Mouse (Mus musculus): Measurements from ENCODE around the gene Rapgef5. TPM values are rescaled to one million over a fixed set of nuclear protein-coding genes. Genes with fewer than 3 reads are reported as not detected.

The Rapgef5 gene
- polyA plus RNA-seq (2021): 2.1 TPM

GRCm38 (mm10) chr12:117516179-117516578 is at the start of gene Rapgef5:
Rapgef5 (plus strand) TSS chr12:117516479.
- no peaks in the 10 kb centered on the region for H3K27me3 ChIP-seq
- ChIA-PET POLR2A (no interaction called here), CTCF (no interaction called here)
- TF ChIP-seq CTCF (IDR thresholded peaks at IDR 0.05): no peak
- in situ Hi-C loops (cut with MboI; ENCODE audit: low pct_unique_long_range_greater_than_20kb): no loop called here
- ATAC-seq: no peak
- no peak for DNase-seq (ENCODE audit: low read depth, low spot score)

- DNase-seq (ENCODE audit: low read depth, low spot score) (no peak), ATAC-seq (peak; percentile 57)
- ChIA-PET POLR2A (no interaction called here), CTCF (interaction anchor here (1.0 kb wide), 1 partner anchor 10 kb away, joined by 3 read pairs; no protein-coding TSS in a partner anchor)
- in situ Hi-C loops (cut with MboI; ENCODE audit: low pct_unique_long_range_greater_than_20kb): no loop called here
- no peaks in the 10 kb centered on the region for H3K27me3 ChIP-seq
- no peak for TF ChIP-seq CTCF (IDR thresholded peaks at IDR 0.05)
Observed at GRCm38 (mm10) chr12:117468329-117468728, 48.0 kb upstream of the Rapgef5 start.

DNA sequence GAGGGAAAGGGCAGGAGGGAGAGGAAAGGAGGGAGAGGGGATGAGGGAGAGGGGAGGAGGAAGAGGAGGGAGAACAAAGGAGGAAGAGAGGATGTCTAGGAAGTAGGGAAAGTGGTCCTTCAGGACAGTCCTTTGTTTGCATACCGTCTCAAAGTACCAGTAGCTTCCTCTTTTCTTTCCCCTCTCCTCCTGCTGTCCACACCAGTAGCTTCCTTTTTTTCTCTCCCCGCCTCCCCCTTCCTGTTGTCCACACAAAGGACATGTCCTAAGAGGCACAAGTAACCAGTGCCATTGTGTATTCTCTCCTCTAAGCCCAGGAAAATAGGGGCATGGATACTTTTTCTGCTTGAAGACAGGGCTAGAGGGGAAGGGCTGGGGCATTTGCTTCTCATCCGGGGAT is 37.3 kb upstream of the Rapgef5 start:
- DNase-seq (ENCODE audit: low read depth, low spot score): no peak
- ATAC-seq: no peak
- no peaks in the 10 kb centered on the region for H3K27me3 ChIP-seq
- CTCF ChIA-PET: interaction anchor here (1.1 kb wide), 1 partner anchor 11 kb away, joined by 3 read pairs; no protein-coding TSS in a partner anchor
- POLR2A ChIA-PET: no interaction called here
- in situ Hi-C loops (cut with MboI; ENCODE audit: low pct_unique_long_range_greater_than_20kb): no loop called here
- no peak for TF ChIP-seq CTCF (IDR thresholded peaks at IDR 0.05)

DNA sequence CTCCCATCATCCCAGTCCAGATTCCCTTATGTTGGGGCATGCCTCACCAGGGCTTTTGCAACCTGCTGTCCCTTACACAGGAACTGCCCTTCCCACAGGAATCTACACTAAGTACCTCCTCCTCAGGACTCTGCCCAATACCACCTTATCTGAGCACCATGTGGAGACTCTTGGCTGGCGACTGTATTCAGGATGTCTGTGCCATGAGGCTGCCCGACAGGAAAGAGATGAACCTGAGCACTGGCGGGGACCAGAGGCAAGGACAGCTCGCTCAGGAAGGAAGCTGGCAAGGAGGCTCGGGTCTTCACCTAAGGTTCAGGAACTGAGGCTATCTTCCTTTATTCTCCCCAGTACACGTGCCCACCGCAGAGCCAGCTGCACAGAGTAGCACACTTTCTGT is 36.6 kb upstream of the Rapgef5 start:
- CTCF ChIA-PET: no interaction called here
- no peak for ATAC-seq

GRCm38 (mm10) chr12:117480958-117481357 is 35.3 kb upstream of the Rapgef5 start:
- CTCF ChIA-PET: no interaction called here

More for the DNA sequence above, 36.6 kb upstream of the Rapgef5 start:
- in situ Hi-C loops (cut with MboI; ENCODE audit: low pct_unique_long_range_greater_than_20kb): no loop called here
- POLR2A ChIA-PET: no interaction called here
- no peaks in the 10 kb centered on the region for H3K27me3 ChIP-seq
- no peak for DNase-seq (ENCODE audit: low read depth, low spot score)
- no peak for TF ChIP-seq CTCF (IDR thresholded peaks at IDR 0.05)

DNA sequence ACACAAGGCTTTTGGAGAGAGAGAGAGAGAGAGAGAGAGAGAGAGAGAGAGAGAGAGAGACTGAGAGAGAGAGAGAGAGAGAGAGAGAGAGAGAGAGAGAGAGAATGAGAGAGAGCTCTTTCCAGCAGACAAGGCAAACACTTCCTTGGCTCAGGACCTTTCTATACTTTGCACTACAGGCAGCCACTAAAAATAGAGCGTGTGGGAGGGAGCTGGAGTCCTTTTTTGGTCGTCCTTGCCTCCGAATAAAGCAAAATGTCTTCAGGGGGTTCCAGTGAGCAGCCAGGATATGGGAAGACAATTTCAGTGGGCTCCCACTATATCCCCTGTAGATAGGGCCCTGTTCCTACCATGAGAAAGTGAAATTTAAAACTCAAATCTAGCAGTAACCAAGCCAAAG is 33.6 kb upstream of the Rapgef5 start:
- POLR2A ChIA-PET: no interaction called here
- H3K27me3 ChIP-seq: no peaks in the 10 kb centered on the region
- TF ChIP-seq CTCF (IDR thresholded peaks at IDR 0.05): no peak
- in situ Hi-C loops (cut with MboI; ENCODE audit: low pct_unique_long_range_greater_than_20kb): no loop called here
- CTCF ChIA-PET: no interaction called here
- DNase-seq (ENCODE audit: low read depth, low spot score) (no peak), ATAC-seq (no peak)

More at GRCm38 (mm10) chr12:117480958-117481357, 35.3 kb upstream of the Rapgef5 start:
- ATAC-seq: peak; percentile 92
- POLR2A ChIA-PET: interaction anchor here (0.6 kb wide), 1 partner anchor 11 kb away, joined by 3 read pairs; no protein-coding TSS in a partner anchor
- in situ Hi-C loops (cut with MboI; ENCODE audit: low pct_unique_long_range_greater_than_20kb): no loop called here
- no peaks in the 10 kb centered on the region for H3K27me3 ChIP-seq
- no peak for DNase-seq (ENCODE audit: low read depth, low spot score)
- no peak for TF ChIP-seq CTCF (IDR thresholded peaks at IDR 0.05)

GRCm38 (mm10) chr12:117486118-117487057 is 29.9 kb upstream of the Rapgef5 start:
- POLR2A ChIA-PET: no interaction called here
- in situ Hi-C loops (cut with MboI; ENCODE audit: low pct_unique_long_range_greater_than_20kb): loop anchor here (5.0 kb wide), 1 partner anchor 54 kb away; no protein-coding TSS in a partner anchor
- peak; percentile 78 for ATAC-seq
- no peak for TF ChIP-seq CTCF (IDR thresholded peaks at IDR 0.05)
- H3K27me3 ChIP-seq: no peaks in the 10 kb centered on the region
- peak; percentile 49 for DNase-seq (ENCODE audit: low read depth, low spot score)
- CTCF ChIA-PET: interaction anchor here (1.4 kb wide), 1 partner anchor 98 kb away, joined by 3 read pairs; no protein-coding TSS in a partner anchor

DNA sequence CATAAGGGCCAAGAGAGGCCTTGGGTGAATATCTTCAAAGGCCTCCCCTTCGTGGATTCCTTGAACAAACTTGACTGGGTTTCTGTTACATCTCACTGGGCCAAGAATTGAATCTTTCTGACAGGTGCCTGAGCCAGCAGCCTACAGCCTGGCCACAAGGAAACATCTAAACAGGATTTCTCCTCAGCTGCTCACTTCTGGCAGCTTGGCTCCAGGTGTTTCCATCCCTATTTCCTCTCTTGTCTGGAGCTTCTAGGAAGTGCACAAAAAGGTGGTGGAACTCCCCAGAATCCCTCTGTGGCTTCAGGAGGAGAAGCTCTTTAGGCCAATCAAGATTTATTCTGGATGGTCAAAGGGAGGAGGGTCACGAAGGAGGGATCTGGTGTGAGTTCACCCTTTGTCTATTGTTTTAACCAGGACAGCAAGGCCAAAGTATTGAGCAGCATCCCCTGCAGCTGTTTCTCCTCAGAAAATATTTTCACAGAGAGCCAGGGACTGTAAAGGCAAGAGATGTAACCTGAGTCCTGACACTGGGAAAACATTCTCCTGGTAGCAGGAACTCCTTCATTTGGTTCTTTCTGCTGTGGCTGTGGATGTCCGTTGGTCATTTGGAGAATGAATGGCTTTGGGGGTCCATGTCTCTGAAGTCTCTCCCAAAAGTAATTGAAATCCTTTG is 19.6 kb upstream of the Rapgef5 start:
- no peaks in the 10 kb centered on the region for H3K27me3 ChIP-seq
- no peak for TF ChIP-seq CTCF (IDR thresholded peaks at IDR 0.05)
- ATAC-seq (no peak), DNase-seq (ENCODE audit: low read depth, low spot score) (no peak)
- CTCF ChIA-PET: no interaction called here
- POLR2A ChIA-PET: no interaction called here
- in situ Hi-C loops (cut with MboI; ENCODE audit: low pct_unique_long_range_greater_than_20kb): no loop called here

DNA sequence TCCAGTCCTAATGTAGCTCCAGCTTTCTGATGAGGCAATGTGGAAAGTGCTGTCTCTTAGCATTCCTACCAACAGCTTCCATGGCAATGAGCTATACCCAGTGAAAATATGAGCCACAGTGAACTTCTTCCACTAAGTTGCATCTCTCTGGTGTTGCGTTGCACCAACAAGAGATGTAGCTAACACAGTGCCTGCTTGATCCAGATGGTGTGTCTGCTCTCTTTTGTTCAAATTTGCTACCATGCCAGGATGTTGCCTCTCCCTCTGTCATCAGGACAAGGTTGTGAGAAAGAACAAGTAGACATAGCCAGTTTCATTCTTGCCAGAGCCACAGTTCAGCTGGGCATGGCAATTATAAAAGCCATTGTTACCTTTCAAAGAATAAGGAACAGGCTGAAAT is 18.9 kb upstream of the Rapgef5 start:
- H3K27me3 ChIP-seq: no peaks in the 10 kb centered on the region
- CTCF ChIA-PET: no interaction called here
- in situ Hi-C loops (cut with MboI; ENCODE audit: low pct_unique_long_range_greater_than_20kb): no loop called here
- ATAC-seq (no peak), DNase-seq (ENCODE audit: low read depth, low spot score) (no peak)
- POLR2A ChIA-PET: no interaction called here
- TF ChIP-seq CTCF (IDR thresholded peaks at IDR 0.05): no peak

GRCm38 (mm10) chr12:117499242-117499641 is 17.0 kb upstream of the Rapgef5 start:
- ChIA-PET CTCF (no interaction called here), POLR2A (no interaction called here)
- in situ Hi-C loops (cut with MboI; ENCODE audit: low pct_unique_long_range_greater_than_20kb): no loop called here
- ATAC-seq (no peak), DNase-seq (ENCODE audit: low read depth, low spot score) (no peak)
- H3K27me3 ChIP-seq: no peaks in the 10 kb centered on the region
- TF ChIP-seq CTCF (IDR thresholded peaks at IDR 0.05): no peak

DNA sequence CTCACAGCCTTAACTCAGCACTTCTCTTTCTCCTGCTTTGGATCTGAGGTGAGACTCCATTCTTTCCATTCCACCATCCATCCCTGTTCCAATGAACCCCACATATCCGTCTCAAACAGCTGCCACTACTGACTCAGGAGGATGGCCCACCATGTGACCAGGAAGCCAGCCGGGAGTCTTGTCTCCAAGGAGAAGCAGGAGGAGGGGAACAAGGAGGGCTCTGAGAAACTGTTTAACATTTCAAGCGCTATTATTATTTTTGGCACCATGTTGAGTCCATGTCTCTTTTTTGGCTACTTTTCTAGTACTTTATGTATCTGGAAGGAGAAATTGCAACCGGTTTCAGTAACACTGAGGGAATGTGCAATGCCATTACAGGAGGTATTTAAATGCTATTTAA is 15.1 kb upstream of the Rapgef5 start:
- no peak for DNase-seq (ENCODE audit: low read depth, low spot score)
- POLR2A ChIA-PET: interaction anchor here (0.7 kb wide), 1 partner anchor 40 kb away, joined by 4 read pairs; no protein-coding TSS in a partner anchor
- CTCF ChIA-PET: no interaction called here

More for the DNA sequence above, 15.1 kb upstream of the Rapgef5 start:
- ATAC-seq: no peak
- no peak for TF ChIP-seq CTCF (IDR thresholded peaks at IDR 0.05)
- in situ Hi-C loops (cut with MboI; ENCODE audit: low pct_unique_long_range_greater_than_20kb): no loop called here
- no peaks in the 10 kb centered on the region for H3K27me3 ChIP-seq
